Mouse (Mus musculus): Measurements from ENCODE around the gene Ptpn6. TPM values are rescaled to one million over a fixed set of nuclear protein-coding genes. Genes with fewer than 3 reads are reported as not detected.

Gene Ptpn6
- polyA plus RNA-seq, 1 experiment from 2014 or later = 14.1 TPM

DNA sequence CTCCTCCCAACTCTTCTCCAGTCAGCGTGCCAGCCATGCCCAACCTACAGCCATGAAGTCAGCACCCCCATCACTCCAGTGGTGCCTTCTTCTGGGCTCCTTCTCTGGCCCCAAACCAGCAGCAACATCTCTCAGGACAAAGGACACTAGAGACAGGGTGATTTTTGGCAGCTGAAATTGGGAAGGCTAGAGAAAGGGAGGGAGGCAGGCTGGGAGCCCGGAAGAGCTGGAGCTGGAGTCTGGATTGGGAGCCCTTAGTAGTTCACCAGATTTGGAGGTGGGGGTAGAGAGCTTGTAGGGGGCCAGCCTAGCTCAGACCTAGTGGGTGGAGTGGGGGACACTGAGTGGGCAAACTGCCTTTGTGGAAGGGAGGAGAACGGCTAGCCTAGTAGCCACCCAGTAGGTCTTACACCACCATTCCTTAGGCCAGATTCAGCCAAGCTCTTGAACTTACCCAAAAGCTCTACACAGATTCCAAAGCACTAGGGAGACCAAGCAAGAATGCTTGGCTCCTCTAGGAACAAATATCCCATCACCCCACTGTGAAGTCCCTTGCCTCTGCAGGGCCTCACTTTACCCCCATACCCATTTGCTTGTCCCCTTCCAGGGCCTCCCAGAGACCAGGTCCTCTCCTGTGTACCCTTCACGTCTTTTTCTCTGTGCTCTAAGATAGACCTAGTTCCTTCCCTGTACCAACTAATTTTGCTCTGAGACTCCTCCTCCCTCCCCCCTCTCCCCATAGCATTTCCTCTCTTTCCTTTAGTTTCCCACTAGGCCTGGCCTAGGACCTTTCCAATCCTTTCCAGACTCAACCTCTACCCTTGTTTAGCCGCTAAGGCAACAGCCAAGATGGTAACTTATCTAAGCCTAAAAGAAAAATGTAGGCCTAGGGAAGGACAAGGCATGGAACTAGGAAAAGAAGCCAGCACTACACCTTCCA lies 19.7 kb upstream of the Ptpn6 start:
- ATAC-seq (replicated peaks; ENCODE audit: low FRiP score, low TSS enrichment, low read depth) (no peak), DNase-seq (ENCODE audit: low spot score) (peak; percentile 73)
- Histone ChIP-seq H3K4me1 (replicated peaks; ENCODE audit: control insufficient read depth, insufficient read depth, low read length) (peaks cover 36% of the 10 kb centered on the region), H3K4me3 (ENCODE audit: low read depth, low read length) (peak overlapping the region; percentile 80), H3K36me3 (ENCODE audit: control insufficient read depth, insufficient read depth, low read length) (peaks cover 2% of the 10 kb centered on the region; the same call in 1 of the 2 replicates), H3K9ac (ENCODE audit: low read length) (peak overlapping the region; percentile 92), H3K27me3 (replicated peaks; ENCODE audit: control insufficient read depth, insufficient read depth, low read length) (no peaks in the 10 kb centered on the region), H3K9me3 (ENCODE audit: control insufficient read depth, low read length) (no peaks in the 10 kb centered on the region), H3K27ac (ENCODE audit: low read depth) (peak overlapping the region; percentile 95), H3K4me2 (ENCODE audit: low read length) (peak overlapping the region; percentile 70)
- 38% methylated on average over 5 of the region's 5 CpGs for WGBS

DNA sequence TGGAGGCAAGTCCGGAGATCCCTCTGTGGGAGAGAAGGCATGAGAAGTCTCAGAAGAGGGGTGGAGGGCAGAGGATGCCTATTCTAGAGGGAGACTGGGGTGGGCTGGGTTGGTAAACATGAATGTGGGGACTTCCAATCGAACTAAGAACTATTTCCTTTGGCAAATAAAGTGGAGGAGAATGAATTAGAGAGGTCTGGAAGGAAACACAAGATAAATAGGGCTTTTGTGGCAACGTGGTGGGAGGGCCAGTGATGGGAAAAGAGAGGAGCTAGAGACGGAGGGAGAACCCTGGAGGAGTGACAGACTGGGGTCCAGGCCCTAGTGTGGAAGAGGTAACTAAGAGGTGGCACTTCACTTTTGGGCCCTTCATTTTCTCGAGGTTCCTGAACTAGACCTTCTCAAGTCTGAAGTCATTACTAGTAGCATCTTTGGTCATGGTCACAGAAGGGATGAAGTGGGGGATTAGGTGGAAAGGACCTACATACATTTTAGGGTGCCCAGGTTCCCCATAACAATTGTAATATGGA lies 18.9 kb upstream of the Ptpn6 start:
- H3K9me3 ChIP-seq (ENCODE audit: control insufficient read depth, low read length) = no peaks in the 10 kb centered on the region
- peak overlapping the region; percentile 95 for H3K27ac ChIP-seq (ENCODE audit: low read depth)
- DNase-seq (ENCODE audit: low spot score) (no peak), ATAC-seq (replicated peaks; ENCODE audit: low FRiP score, low TSS enrichment, low read depth) (no peak)
- peaks cover 7% of the 10 kb centered on the region for H3K36me3 ChIP-seq (ENCODE audit: control insufficient read depth, insufficient read depth, low read length)
- 10% methylated on average over 5 of the region's 5 CpGs for WGBS
- peak overlapping the region; percentile 80 for H3K4me3 ChIP-seq (ENCODE audit: low read depth, low read length)
- H3K27me3 ChIP-seq (replicated peaks; ENCODE audit: control insufficient read depth, insufficient read depth, low read length) = no peaks in the 10 kb centered on the region
- peak overlapping the region; percentile 70 for H3K4me2 ChIP-seq (ENCODE audit: low read length)
- H3K9ac ChIP-seq (ENCODE audit: low read length) = peak overlapping the region; percentile 92
- peaks cover 36% of the 10 kb centered on the region for H3K4me1 ChIP-seq (replicated peaks; ENCODE audit: control insufficient read depth, insufficient read depth, low read length)

- peaks cover 7% of the 10 kb centered on the region for H3K36me3 ChIP-seq (ENCODE audit: control insufficient read depth, insufficient read depth, low read length)
- ATAC-seq (replicated peaks; ENCODE audit: low FRiP score, low TSS enrichment, low read depth) = peak; percentile 75
- peak overlapping the region; percentile 70 for H3K4me2 ChIP-seq (ENCODE audit: low read length)
- WGBS = under 1% methylated on average over 48 of the region's 54 CpGs
- no peaks in the 10 kb centered on the region for H3K27me3 ChIP-seq (replicated peaks; ENCODE audit: control insufficient read depth, insufficient read depth, low read length)
- H3K4me1 ChIP-seq (replicated peaks; ENCODE audit: control insufficient read depth, insufficient read depth, low read length) = peaks cover 36% of the 10 kb centered on the region
- H3K4me3 ChIP-seq (ENCODE audit: low read depth, low read length) = peak overlapping the region; percentile 80
- peak overlapping the region; percentile 92 for H3K9ac ChIP-seq (ENCODE audit: low read length)
- peak; percentile 90 for DNase-seq (ENCODE audit: low spot score)
- peak overlapping the region; percentile 95 for H3K27ac ChIP-seq (ENCODE audit: low read depth)
- no peaks in the 10 kb centered on the region for H3K9me3 ChIP-seq (ENCODE audit: control insufficient read depth, low read length)
Observed at GRCm38 (mm10) chr6:124756652-124757350, 18.3 kb upstream of the Ptpn6 start.

DNA sequence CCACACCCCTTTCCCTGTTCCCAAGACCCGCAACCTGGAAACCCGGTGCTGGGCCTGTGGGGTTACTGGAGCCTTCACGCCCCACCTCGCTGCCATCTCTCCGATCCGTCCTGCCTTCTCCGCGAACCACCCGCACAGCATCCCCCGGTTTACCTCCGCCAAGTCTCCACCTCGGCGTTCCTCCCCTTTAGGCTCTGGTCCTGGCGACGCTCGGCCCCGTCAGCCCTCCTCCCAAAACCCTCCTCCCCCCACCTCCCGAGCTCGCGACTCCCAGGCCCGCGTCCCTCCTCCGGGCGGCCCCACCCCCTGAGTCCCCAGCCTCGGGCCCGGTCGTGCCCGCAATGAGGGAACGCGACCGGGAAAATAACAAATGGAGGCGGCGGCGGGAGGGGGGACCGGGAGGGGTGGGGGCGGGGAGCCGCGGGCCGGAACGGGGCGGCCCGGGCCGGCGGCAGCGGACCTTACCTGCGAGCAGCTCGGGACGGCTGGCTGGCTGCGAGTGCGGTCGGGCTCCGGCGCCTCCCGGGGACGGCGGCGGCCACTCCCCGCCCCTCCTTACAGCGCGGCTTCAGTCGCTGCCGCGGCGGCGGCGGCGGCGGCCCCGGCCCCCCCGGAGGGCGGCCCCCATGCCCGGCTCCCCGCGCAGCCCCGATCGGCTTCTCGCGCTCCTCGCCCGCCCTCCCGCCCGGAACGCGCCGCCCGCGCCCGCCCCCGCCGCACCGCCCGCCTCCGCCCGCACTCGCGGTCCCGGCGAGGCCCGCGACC lies 17.5 kb upstream of the Ptpn6 start, which contains the start of the genes Gm45234 and Atn1:
Gene Gm45234 (minus strand): TSS at position 191 of the 765 bp plus-strand sequence.
Gene Atn1 (minus strand): TSS at position 694 of the 765 bp plus-strand sequence.
- Histone ChIP-seq H3K27me3 (replicated peaks; ENCODE audit: control insufficient read depth, insufficient read depth, low read length) (no peaks in the 10 kb centered on the region), H3K4me2 (ENCODE audit: low read length) (peak within 1 kb of the TSS; percentile 70), H3K4me3 (ENCODE audit: low read depth, low read length) (peak within 1 kb of the TSS; percentile 80), H3K36me3 (ENCODE audit: control insufficient read depth, insufficient read depth, low read length) (peaks cover 7% of the 10 kb centered on the region), H3K4me1 (replicated peaks; ENCODE audit: control insufficient read depth, insufficient read depth, low read length) (peaks cover 36% of the 10 kb centered on the region), H3K9me3 (ENCODE audit: control insufficient read depth, low read length) (no peaks in the 10 kb centered on the region), H3K9ac (ENCODE audit: low read length) (peak within 1 kb of the TSS; percentile 92), H3K27ac (ENCODE audit: low read depth) (peak within 1 kb of the TSS; percentile 95)
- WGBS = 0% methylated on average over 62 of the region's 100 CpGs
- DNase-seq (ENCODE audit: low spot score) (peak; percentile 85), ATAC-seq (replicated peaks; ENCODE audit: low FRiP score, low TSS enrichment, low read depth) (peak; percentile 67)

DNA sequence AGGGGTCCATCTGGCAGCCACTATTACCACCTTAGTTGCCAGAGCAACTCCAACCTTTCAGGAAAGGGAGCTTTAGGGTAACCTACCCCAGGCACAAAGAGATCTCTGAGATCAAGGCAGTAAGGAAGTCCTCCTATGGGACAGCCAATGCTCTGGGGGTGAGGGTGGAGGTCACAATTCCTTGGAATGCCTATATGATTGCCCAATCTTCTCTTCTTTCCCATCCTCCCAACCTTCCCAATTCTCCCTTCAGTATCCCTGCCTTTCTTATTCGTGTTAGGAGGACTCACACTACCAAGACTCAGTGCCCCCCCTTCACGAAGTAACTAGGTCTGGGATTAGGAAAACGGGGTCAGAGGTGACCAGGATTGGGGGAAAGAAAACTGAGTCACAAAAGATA lies 16.8 kb upstream of the Ptpn6 start:
- H3K9ac ChIP-seq (ENCODE audit: low read length) = peak overlapping the region; percentile 92
- peak overlapping the region; percentile 95; the same call in 1 of the 2 replicates for H3K27ac ChIP-seq (ENCODE audit: low read depth)
- H3K4me1 ChIP-seq (replicated peaks; ENCODE audit: control insufficient read depth, insufficient read depth, low read length) = peaks cover 36% of the 10 kb centered on the region
- no peaks in the 10 kb centered on the region for H3K27me3 ChIP-seq (replicated peaks; ENCODE audit: control insufficient read depth, insufficient read depth, low read length)
- H3K9me3 ChIP-seq (ENCODE audit: control insufficient read depth, low read length) = no peaks in the 10 kb centered on the region
- WGBS = 7% methylated on average over 3 of the region's 3 CpGs
- H3K4me3 ChIP-seq (ENCODE audit: low read depth, low read length) = peak overlapping the region; percentile 80
- ATAC-seq (replicated peaks; ENCODE audit: low FRiP score, low TSS enrichment, low read depth) (no peak), DNase-seq (ENCODE audit: low spot score) (no peak)
- H3K4me2 ChIP-seq (ENCODE audit: low read length) = peak overlapping the region; percentile 70
- H3K36me3 ChIP-seq (ENCODE audit: control insufficient read depth, insufficient read depth, low read length) = peaks cover 7% of the 10 kb centered on the region

- H3K4me3 ChIP-seq (ENCODE audit: low read depth, low read length) = no peak overlapping the region
- H3K36me3 ChIP-seq (ENCODE audit: control insufficient read depth, insufficient read depth, low read length) = peaks cover 16% of the 10 kb centered on the region
- no peak overlapping the region for H3K27ac ChIP-seq (ENCODE audit: low read depth)
- no peak overlapping the region for H3K9ac ChIP-seq (ENCODE audit: low read length)
- ATAC-seq (replicated peaks; ENCODE audit: low FRiP score, low TSS enrichment, low read depth) (no peak), DNase-seq (ENCODE audit: low spot score) (no peak)
- H3K9me3 ChIP-seq (ENCODE audit: control insufficient read depth, low read length) = no peaks in the 10 kb centered on the region
- no peak overlapping the region for H3K4me2 ChIP-seq (ENCODE audit: low read length)
- WGBS = 79% methylated on average over 2 of the region's 2 CpGs
- peaks cover 33% of the 10 kb centered on the region for H3K4me1 ChIP-seq (replicated peaks; ENCODE audit: control insufficient read depth, insufficient read depth, low read length)
- H3K27me3 ChIP-seq (replicated peaks; ENCODE audit: control insufficient read depth, insufficient read depth, low read length) = no peaks in the 10 kb centered on the region
Observed at GRCm38 (mm10) chr6:124753861-124754260, 15.3 kb upstream of the Ptpn6 start.

- Histone ChIP-seq H3K4me1 (replicated peaks; ENCODE audit: control insufficient read depth, insufficient read depth, low read length) (peaks cover 28% of the 10 kb centered on the region), H3K9ac (ENCODE audit: low read length) (no peak overlapping the region)
Observed at GRCm38 (mm10) chr6:124750405-124750804, 11.9 kb upstream of the Ptpn6 start.

More at GRCm38 (mm10) chr6:124750405-124750804, 11.9 kb upstream of the Ptpn6 start:
- Histone ChIP-seq H3K9me3 (ENCODE audit: control insufficient read depth, low read length) (no peaks in the 10 kb centered on the region), H3K4me3 (ENCODE audit: low read depth, low read length) (no peak overlapping the region), H3K36me3 (ENCODE audit: control insufficient read depth, insufficient read depth, low read length) (peaks cover 36% of the 10 kb centered on the region), H3K27ac (ENCODE audit: low read depth) (no peak overlapping the region), H3K27me3 (replicated peaks; ENCODE audit: control insufficient read depth, insufficient read depth, low read length) (no peaks in the 10 kb centered on the region), H3K4me2 (ENCODE audit: low read length) (no peak overlapping the region)
- DNase-seq (ENCODE audit: low spot score) = no peak
- ATAC-seq (replicated peaks; ENCODE audit: low FRiP score, low TSS enrichment, low read depth) = no peak
- 86% methylated on average over 8 of the region's 8 CpGs for WGBS
